Mouse (Mus musculus) C2C12 (cell line): ENCODE data around the gene Tradd. TPM values are rescaled to one million over a fixed set of nuclear protein-coding genes. Genes with fewer than 3 reads are reported as not detected.

Experiments used
- H3K27me3 ChIP-seq: one replicate; pipeline ENCODE4 v1.6.1; 2011; ENCODE audit not compliant: control insufficient read depth, insufficient read depth, insufficient read length
- H3K36me3 ChIP-seq: one replicate; pipeline ENCODE4 v1.6.1; 2011; ENCODE audit not compliant: control insufficient read depth, insufficient read depth
- H3K4me3 ChIP-seq: one replicate; pipeline ENCODE4 v1.5.1; 2011; ENCODE audit warnings: mild to moderate bottlenecking, control low read depth; ENCODE audit not compliant: poor library complexity, insufficient read depth, severe bottlenecking
- H3K79me2 ChIP-seq: one replicate; pipeline ENCODE4 v1.6.1; 2011; ENCODE audit not compliant: control insufficient read depth, insufficient read depth
- H3K79me3 ChIP-seq: one replicate; pipeline ENCODE4 v1.6.1; 2011; ENCODE audit warnings: low read depth, control low read depth
- H3ac ChIP-seq: one replicate; pipeline ENCODE3; 2011; ENCODE audit warnings: low read depth; ENCODE audit not compliant: control insufficient read depth, insufficient read length
- CEBPB ChIP-seq: IDR thresholded peaks from one replicate; pipeline ENCODE4 v1.6.1; 2011; ENCODE audit warnings: low read depth, mild to moderate bottlenecking, control low read depth, moderate library complexity
- CTCF ChIP-seq: IDR thresholded peaks from one replicate; pipeline ENCODE4 v1.5.1; 2011; ENCODE audit not compliant: control insufficient read depth, insufficient read depth, insufficient read length
- FOSL1 ChIP-seq: IDR thresholded peaks from one replicate; pipeline ENCODE4 v1.8.0; 2011; ENCODE audit warnings: mild to moderate bottlenecking, low read length; ENCODE audit not compliant: poor library complexity, insufficient read depth, severe bottlenecking
- MAX ChIP-seq: IDR thresholded peaks from one replicate; pipeline ENCODE4 v1.6.1; 2011; ENCODE audit warnings: mild to moderate bottlenecking, control low read depth
- MYOD1 ChIP-seq: IDR thresholded peaks from one replicate; pipeline ENCODE4 v1.6.1; 2011; ENCODE audit warnings: low read depth; ENCODE audit not compliant: control insufficient read depth, insufficient read length
- MYOG ChIP-seq: IDR thresholded peaks from one replicate; pipeline ENCODE4 v1.6.1; 2011; ENCODE audit not compliant: control insufficient read depth, insufficient read length; ENCODE audit errors: extremely low read depth
- USF1 ChIP-seq: IDR thresholded peaks from one replicate; pipeline ENCODE4 v1.6.1; 2011; ENCODE audit warnings: low read depth, mild to moderate bottlenecking, control low read depth, moderate library complexity
- polyA plus RNA-seq: library from polyadenylated mRNA; unstranded; fragments of >200 nt; fragmentation: generic; extraction: Trizol; gene quantifications from one replicate; pipeline ENCODE4 v1.2.1, GENCODE M21; 2012; ENCODE audit warnings: missing spikeins

The Tradd gene
- polyA plus RNA-seq, 1 experiment, result 27.3 TPM

DNA sequence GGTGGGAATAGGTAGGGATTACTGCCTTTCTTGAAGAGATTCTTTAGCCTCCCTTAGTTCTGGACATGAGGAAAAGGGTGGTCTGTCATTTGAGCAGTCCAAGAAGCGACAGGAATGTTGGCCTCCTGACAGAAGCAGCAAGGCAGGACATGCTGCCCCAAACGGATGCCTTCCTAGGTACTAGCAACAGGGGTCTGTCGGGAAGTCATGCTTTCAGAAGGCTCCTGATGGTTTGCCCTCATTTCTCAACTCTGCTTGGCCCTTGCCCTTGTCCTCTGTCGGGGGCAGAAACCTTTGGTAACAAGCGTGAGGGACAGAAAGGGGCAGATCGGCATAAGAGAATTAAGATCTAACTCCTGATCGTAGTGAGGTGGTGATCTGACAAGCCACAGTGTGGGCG is 45.7 kb upstream of the Tradd start:
- Histone ChIP-seq H3K36me3 (peaks cover 52% of the 10 kb centered on the region), H3K79me3 (no peaks in the 10 kb centered on the region), H3K27me3 (no peaks in the 10 kb centered on the region), H3ac (no peak overlapping the region), H3K4me3 (no peak overlapping the region), H3K79me2 (no peaks in the 10 kb centered on the region)
- TF ChIP-seq MYOG, result no peak
- no peak for TF ChIP-seq CEBPB
- no peak for TF ChIP-seq MAX
- no peak for TF ChIP-seq CTCF
- no peak for TF ChIP-seq FOSL1
- no peak for TF ChIP-seq MYOD1
- no peak for TF ChIP-seq USF1

DNA sequence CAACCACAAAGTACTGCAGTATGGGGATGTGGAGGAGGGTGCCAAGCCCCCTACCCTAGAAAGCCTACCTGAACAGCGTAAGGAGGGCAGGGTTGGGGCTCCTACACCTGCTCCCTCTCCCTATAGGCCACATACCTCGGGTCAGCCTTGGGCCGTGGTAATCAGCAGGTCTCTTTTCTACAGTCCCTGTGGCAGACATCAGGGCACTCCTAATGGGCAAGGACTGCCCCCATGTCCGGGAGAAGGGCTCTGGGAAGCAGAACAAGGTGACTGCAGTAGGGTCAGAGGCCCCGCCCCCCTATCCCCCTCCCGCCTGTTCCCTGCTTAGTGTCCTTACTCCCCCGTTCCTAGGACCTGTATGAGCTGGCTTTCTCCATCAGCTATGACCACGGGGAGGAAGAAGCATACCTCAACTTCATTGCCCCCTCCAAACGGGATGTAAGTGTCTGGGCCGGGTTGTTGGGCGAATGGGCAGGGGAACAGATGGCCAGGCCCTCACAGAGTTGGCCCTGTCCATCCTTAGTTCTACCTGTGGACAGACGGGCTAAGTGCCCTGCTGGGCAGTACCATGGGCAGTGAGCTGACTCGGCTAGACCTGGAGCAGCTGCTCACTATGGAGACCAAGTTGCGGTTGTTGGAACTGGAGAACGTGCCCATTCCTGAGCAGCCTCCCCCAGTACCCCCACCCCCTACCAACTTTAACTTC is 44.9 kb upstream of the Tradd start:
- H3K27me3 ChIP-seq, result no peaks in the 10 kb centered on the region
- H3K79me3 ChIP-seq, result no peaks in the 10 kb centered on the region
- no peak overlapping the region for H3ac ChIP-seq
- TF ChIP-seq MYOD1, result no peak
- H3K79me2 ChIP-seq, result no peaks in the 10 kb centered on the region
- peaks cover 54% of the 10 kb centered on the region for H3K36me3 ChIP-seq
- no peak overlapping the region for H3K4me3 ChIP-seq

DNA sequence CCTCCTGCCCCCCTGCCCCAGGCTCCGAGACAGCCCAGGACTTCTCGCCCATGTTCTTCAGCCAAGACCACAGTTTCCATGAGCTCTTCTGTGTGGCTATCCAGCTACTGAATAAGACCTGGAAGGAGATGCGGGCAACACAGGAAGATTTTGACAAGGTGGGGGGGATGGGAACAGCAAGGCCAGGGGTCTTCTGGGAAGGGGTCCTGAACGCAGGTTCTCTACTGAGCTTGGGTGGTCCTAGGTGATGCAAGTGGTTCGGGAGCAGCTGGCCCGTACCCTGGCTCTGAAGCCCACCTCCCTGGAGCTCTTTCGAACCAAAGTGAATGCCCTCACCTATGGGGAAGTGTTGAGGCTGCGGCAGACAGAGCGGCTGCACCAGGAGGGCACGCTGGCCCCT is 44.0 kb upstream of the Tradd start:
- H3K4me3 ChIP-seq, result no peak overlapping the region
- TF ChIP-seq USF1 (no peak), FOSL1 (no peak), MYOG (no peak), CTCF (no peak), MYOD1 (no peak), CEBPB (no peak), MAX (no peak)
- H3K27me3 ChIP-seq, result no peaks in the 10 kb centered on the region
- no peak overlapping the region for H3ac ChIP-seq
- no peaks in the 10 kb centered on the region for H3K79me2 ChIP-seq
- peaks cover 59% of the 10 kb centered on the region for H3K36me3 ChIP-seq
- H3K79me3 ChIP-seq, result no peaks in the 10 kb centered on the region

DNA sequence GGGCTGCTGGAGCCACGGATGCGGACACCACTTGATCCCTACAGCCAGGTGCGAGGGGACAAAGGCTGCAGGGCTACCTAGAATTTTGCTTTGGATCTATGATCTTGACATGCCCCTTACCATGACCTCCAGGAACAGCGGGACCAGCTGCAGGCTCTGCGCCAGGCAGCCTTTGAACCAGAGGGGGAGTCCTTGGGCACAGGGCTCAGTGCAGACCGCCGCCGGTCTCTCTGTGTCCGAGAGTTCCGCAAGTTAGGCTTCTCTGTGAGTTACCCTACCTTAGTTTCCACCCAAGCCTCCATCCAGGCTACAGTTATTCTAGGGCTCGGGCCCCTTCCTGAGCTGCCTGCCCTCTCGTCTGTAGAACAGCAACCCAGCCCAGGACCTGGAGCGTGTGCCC is 43.3 kb upstream of the Tradd start:
- H3K4me3 ChIP-seq, result no peak overlapping the region
- H3K36me3 ChIP-seq, result peaks cover 65% of the 10 kb centered on the region
- H3K79me2 ChIP-seq, result peaks cover 3% of the 10 kb centered on the region
- peaks cover 3% of the 10 kb centered on the region for H3K79me3 ChIP-seq
- H3ac ChIP-seq, result no peak overlapping the region
- H3K27me3 ChIP-seq, result no peaks in the 10 kb centered on the region
- TF ChIP-seq CEBPB (no peak), FOSL1 (no peak), USF1 (no peak), MAX (no peak), CTCF (no peak), MYOG (no peak), MYOD1 (no peak)

DNA sequence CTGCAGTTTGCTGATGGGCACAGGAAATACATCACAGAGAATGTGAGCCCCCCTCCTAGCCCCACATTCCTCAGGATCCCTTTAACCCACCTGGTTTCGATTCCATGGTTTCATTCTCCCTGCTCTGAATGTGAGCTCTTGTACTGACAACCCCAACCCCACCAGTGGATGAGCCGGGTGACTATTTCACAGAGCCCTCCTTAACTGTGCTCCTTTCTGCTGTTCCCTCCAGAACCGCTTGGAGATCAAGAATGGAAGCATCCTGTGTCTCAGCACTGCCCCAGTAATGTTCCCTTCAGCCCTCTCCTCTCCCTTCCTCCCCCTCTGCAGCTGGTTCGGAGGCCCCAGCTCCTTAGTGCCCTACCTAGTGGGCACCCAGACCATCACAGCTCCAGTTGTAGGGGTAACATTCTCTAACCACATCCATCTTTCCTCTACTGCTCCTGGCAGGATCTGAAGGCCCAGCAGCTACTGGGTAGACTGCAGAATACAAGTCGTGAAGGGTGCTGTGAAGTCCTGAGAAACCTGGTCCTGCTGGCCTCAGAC is 41.8 kb upstream of the Tradd start:
- H3K79me2 ChIP-seq, result peaks cover 16% of the 10 kb centered on the region
- H3ac ChIP-seq, result no peak overlapping the region
- no peaks in the 10 kb centered on the region for H3K27me3 ChIP-seq
- H3K4me3 ChIP-seq, result no peak overlapping the region
- TF ChIP-seq CTCF (no peak), MYOD1 (no peak), USF1 (no peak), MAX (no peak), FOSL1 (no peak), CEBPB (no peak), MYOG (no peak)
- H3K36me3 ChIP-seq, result peaks cover 70% of the 10 kb centered on the region
- peaks cover 4% of the 10 kb centered on the region for H3K79me3 ChIP-seq

DNA sequence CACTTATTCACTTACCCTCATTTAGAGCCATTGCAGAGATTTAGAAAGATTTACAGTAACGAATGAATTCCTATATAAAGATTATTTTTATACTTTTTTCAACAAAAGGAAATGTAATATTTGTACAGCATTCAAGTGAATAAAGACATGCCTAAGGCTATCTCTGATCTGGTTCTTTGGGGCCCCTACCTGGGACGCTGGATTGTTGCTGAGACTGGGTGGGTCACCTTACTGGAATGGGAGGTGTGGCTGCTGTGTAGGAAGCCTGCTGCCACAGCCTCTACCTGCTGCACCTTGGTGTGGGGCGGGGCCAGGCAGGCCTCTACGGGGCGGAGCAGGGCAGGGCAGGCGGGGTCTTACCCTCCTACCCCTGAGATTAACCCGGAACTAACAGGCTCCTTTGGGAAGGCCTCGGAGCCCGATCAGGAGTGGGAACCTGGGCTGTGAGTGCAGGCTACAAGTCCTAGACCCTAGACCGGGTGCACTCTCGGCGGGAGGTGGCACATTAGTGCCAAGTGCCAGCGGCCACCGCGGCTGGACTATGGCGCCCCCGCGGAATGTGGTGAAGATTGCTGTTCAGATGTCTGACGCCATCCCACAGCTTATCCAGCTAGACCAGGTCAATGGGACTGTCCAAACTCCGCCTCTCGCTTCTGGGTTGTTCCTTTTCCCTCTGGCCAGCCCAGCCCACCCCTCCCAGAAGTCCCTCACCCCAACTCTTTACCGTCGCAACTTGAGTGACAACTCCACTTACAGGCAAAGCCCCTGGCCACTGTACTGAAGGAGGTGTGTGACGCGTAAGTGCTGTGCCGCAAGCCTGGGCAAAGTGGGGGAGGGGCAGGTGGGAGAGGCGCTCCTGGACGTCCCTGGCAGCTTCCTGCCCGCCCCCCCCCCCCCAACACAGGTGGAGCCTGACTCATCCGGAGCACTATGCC is 41.1 kb upstream of the Tradd start, which contains the start of gene Elmo3:
Elmo3 (plus strand) TSS at position 391 of the 935 bp plus-strand sequence.
- H3K79me3 ChIP-seq, result peaks cover 4% of the 10 kb centered on the region
- H3K4me3 ChIP-seq, result no peak within 1 kb of the TSS
- H3K36me3 ChIP-seq, result peaks cover 71% of the 10 kb centered on the region
- no peak within 1 kb of the TSS for H3ac ChIP-seq
- peaks cover 24% of the 10 kb centered on the region for H3K79me2 ChIP-seq
- no peaks in the 10 kb centered on the region for H3K27me3 ChIP-seq
- no peak for TF ChIP-seq MAX
- no peak for TF ChIP-seq USF1
